Mouse (Mus musculus): ENCODE data around the gene Cnpy1.

Cnpy1 gene

DNA sequence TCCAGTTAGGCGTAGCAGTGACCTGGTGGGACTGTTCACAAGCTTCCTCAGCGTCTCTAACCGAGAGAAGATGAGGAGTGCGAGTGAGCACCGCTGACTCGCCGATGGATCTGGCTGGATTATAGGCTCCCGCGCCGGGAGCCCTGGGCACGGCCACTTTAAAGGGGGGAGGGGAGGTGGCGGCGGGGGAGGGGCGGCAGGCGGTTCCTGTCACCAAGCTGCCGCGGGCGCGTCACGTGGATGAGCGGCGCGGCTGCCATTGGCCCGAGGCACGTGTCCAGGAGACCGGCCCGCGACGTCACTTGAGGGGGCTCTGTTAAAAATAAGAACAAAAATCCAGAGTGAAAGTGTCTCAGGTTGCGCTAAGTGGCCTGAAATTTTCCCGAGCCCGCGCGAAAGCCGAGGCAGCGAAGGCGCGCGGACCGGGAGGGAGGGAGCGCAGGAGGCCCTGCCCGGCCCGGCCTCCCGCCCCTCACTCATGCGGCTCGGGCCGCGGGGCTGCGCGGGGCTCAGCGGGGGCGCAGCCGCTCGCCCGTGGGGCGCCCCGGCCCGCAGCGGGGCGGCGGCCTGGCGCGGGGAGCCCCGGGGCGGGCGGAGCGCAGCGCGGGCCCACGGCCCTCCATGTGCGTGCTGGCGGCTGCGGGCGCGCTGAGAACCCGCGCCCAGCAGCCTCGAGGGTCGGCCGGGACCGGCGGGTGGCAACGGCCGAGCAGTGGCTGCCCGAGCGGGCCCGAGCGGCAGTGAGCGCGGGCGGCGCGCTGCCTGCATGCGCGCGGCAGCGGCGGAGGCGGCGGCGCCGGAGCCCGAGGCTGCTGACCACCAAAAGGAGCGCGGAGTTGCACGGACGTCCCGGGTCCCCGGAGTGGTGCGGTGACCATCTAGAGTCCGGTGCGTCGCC lies 80.0 kb downstream of the Cnpy1 start, which contains the start of gene En2:
Gene En2, plus strand, starts transcription at position 337 of the 898 bp plus-strand sequence.
- DNase-seq (ENCODE audit: extremely low spot score), result peak; percentile 87

DNA sequence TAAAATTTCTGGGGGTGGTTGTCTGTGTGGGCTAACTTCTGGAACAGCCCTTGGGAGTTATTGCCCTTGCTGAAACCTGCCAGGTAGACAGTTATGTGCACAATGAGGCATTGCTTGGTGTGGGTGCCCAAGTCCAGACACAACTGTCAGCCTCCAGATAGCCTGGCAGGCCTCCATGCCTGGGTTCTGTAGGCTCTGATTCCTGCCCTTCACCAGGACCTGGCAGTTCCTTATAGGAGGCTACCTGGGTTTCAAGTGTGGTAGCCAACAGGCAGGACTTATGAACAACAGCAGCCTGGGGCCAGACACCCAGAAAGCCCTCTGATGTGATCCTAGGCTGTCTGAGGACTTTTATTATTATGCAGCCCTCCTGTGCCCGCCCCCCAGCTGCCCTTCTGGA lies 81.7 kb downstream of the Cnpy1 start:
- DNase-seq (ENCODE audit: extremely low spot score), result no peak

DNA sequence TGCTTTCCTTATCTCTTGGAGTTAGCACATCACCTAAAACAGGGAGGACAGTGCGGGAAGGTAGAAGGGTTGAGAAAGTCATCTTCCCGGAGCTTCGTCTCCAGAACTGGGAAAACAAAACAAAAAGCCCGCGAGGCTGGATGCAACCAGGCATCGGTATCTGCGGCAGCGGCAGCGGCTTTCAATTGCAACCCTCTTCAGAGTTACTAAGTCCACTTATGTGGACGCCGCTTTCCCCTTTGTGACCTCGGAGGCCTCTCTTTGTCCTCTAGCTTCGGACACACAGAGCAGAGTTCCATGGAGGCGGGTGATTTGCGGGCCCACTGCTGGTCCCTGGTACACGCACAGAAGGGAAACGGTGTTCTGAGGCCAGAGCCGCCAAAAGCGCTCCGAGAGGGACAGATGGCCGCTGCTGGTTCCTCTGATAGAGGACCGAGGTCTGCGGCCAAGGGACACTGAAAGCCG lies 83.6 kb downstream of the Cnpy1 start:
- DNase-seq (ENCODE audit: extremely low spot score), result peak; percentile 58

DNA sequence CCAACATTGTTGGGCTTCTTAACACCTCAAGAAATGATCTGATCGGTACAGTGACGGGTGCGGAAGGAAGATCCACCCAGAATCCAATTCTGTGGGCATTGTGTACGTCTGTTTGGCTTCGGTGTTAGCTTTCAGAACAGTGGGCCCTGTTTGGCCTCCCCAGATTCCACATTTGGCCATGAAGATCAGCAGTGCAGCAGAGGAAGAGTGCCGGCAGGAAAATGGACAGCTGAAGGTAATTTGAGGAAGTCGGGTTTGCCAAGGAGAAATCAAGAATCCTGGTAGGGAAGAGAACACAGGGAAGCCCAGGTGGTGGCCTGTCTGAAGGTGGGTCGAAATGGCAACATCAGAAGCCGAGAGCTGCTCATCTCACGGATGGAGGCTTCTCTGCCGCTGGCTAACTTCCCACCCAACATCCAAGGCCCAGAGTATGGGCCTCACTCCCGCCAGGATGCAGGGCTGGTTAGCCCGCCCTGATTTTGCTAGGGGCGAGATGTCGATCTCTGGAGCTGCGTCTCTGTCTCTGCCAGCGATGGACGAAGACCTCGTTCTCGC lies 84.1 kb downstream of the Cnpy1 start:
- no peak for DNase-seq (ENCODE audit: extremely low spot score)

- peak; percentile 32 for DNase-seq (ENCODE audit: extremely low spot score)
Observed at GRCm38 (mm10) chr5:28159891-28160470, 85.6 kb downstream of the Cnpy1 start.

GRCm38 (mm10) chr5:28159072-28159458 lies 86.5 kb downstream of the Cnpy1 start:
- peak; percentile 28 for DNase-seq (ENCODE audit: extremely low spot score)

DNA sequence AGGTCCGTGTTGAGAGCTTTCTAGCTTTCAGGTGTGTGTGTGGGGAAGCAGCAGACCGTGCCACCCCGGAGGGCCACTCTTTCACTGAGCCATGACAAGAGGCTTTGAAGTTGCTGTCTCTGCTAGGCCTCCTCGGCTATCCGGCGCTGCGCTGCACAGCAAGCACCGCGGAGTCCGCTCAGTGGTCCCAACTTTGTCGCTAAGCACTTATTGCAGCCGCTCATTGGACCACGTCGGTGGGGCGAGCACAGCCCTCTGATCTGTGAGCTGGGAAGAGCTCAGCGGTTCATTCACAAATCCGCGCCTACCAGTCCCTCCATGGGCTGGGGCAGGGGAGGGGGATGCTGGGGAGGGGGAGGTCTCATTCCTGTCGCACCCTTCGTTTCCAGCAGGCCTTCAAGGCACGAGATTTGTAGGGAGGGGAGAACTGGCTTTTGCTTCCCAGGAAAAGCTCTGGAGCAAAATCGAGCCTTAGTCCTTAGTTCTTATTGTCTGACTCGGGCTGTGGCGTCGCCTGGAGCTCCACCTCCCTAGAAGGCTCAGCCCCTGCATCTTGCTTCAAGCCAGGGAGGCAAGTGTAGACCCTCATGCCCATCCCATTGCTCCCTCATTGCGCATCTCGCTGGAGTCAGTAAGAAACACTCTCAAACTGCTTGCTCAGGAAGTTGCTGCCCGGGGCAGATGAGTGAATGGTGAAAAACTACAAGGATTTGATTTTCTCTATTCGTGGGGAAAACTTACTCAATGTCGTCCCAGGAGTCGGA lies 87.1 kb downstream of the Cnpy1 start:
- peak; percentile 56 for DNase-seq (ENCODE audit: extremely low spot score)

DNA sequence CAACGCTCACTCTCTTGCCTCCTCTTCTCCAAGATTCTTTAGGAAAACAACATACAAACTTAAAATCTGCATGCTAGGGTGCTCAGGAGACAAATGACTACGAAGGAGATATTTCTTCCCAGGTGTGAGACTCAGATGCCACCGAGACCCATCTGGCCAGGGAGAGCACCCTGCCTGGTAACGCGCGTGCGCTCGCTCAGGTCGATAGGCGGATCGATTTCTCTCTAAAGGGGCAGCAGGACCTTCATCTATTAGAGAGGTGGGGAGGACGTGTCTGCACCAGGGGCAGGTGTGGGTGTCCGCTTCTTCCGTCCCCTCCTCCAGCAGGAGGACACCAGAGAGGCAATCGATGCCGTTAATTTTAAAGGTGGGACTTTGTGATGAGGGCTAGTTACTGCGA lies 87.8 kb downstream of the Cnpy1 start:
- DNase-seq (ENCODE audit: extremely low spot score), result peak; percentile 12

DNA sequence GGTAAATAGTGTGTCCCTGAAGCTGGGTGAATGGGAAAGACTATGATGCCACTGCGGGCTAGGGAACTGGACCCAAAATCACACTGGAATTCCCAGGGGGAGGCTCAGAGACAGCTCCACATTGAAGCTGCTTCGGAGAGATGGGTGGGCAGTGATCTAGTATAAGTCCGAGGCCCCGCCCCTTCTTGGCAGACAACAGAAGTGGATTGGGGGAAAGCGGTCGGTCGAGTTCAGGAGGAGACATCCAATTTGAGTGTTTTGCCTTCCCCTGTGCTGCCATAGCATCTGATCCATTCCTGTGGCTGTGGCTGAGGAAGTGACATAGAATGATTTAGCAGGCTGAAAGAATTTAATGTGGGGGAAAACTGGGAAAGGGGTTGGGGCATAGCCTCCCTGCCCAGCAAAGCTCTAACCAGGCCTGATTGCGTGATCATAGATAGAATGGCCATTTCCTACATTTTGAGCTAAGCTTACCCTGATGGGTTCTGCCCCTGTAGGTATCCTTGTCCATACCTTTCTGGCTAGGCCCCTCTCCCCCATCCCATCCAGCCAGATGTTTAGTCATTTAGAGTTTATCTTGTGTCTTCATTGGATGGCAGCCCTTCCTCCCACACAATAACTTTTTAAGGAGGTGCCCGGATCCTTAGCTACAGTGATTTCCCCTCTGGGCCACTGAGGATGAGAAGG lies 88.4 kb downstream of the Cnpy1 start:
- peak; percentile 13 for DNase-seq (ENCODE audit: extremely low spot score)

Data from embryo, embryonic 9.5 days (tissue).